Mouse (Mus musculus) thymus, adult 2 months (tissue): ENCODE results near the gene H1fx.

Experiments
- CTCF ChIP-seq: fragments of 200-500 bp; IDR thresholded peaks from 2 replicates; pipeline ENCODE4 v1.5.1; 2012; ENCODE audit warnings: mild to moderate bottlenecking, control low read depth, low read length, moderate library complexity, borderline replicate concordance; ENCODE audit not compliant: control insufficient read depth, poor library complexity, insufficient read depth; ENCODE audit errors: extremely low read depth
- POLR2A ChIP-seq: fragments of 200-500 bp; IDR thresholded peaks from 2 replicates; pipeline ENCODE4 v1.6.1; 2012; ENCODE audit warnings: mild to moderate bottlenecking, low read length, control low read depth, moderate library complexity; ENCODE audit not compliant: control insufficient read depth, poor library complexity, insufficient read depth; ENCODE audit errors: extremely low read depth

- TF ChIP-seq CTCF = no peak
- TF ChIP-seq POLR2A = no peak
Observed at GRCm38 (mm10) chr6:88013456-88013855, 32.0 kb upstream of the H1fx start.
